Mouse (Mus musculus) stomach, postnatal 0 days (tissue): ENCODE measurements around the gene Zer1. TPM values are rescaled to one million over a fixed set of nuclear protein-coding genes. Genes with fewer than 3 reads are reported as not detected.

Experiments
- ATAC-seq: fragments of 200-750 bp; cut with Nextera tagmentation; 2 replicates; pipeline ENCODE4 v1.8.0; 2017; ENCODE audit not compliant: low FRiP score, low TSS enrichment
- DNase-seq: peaks from one replicate; pipeline ENCODE4 v3.0.0-alpha.2; 2016; ENCODE audit warnings: low spot score
- H3K27ac ChIP-seq: fragments of 300-500 bp; sonication (generic); replicated peaks from 2 replicates; pipeline ENCODE4 v1.5.1; 2014; ENCODE audit warnings: mild to moderate bottlenecking, control low read depth
- H3K27me3 ChIP-seq: fragments of 300-500 bp; sonication (generic); 2 replicates; pipeline ENCODE4 v1.6.1; 2014; ENCODE audit warnings: low read length; ENCODE audit not compliant: control insufficient read depth, insufficient read depth
- H3K36me3 ChIP-seq: fragments of 300-500 bp; sonication (generic); 2 replicates; pipeline ENCODE4 v1.6.1; 2014; ENCODE audit warnings: low read length, mixed read lengths; ENCODE audit not compliant: control insufficient read depth, insufficient read depth
- H3K4me1 ChIP-seq: fragments of 300-500 bp; sonication (generic); replicated peaks from 2 replicates; pipeline ENCODE4 v1.6.1; 2014; ENCODE audit warnings: antibody characterized with exemption; ENCODE audit not compliant: control insufficient read depth, insufficient read depth
- H3K4me2 ChIP-seq: fragments of 300-500 bp; sonication (generic); replicated peaks from 2 replicates; pipeline ENCODE4 v1.6.1; 2014; ENCODE audit warnings: low read depth, mild to moderate bottlenecking, control low read depth, moderate library complexity
- H3K4me3 ChIP-seq: fragments of 300-500 bp; sonication (generic); 2 replicates; pipeline ENCODE4 v1.5.1; 2014; ENCODE audit warnings: low read depth, low read length, control low read depth
- H3K9ac ChIP-seq: fragments of 300-500 bp; sonication (generic); 2 replicates; pipeline ENCODE4 v1.6.1; 2014; ENCODE audit warnings: mild to moderate bottlenecking, low read length, control low read depth, mixed read lengths
- H3K9me3 ChIP-seq: fragments of 300-500 bp; sonication (generic); 2 replicates; pipeline ENCODE4 v1.6.1; 2016; ENCODE audit warnings: low read length; ENCODE audit not compliant: control insufficient read depth
- CTCF ChIP-seq: IDR thresholded peaks from 2 replicates; pipeline ENCODE4 v1.5.1; 2016; ENCODE audit warnings: antibody characterized with exemption, low read depth, mild to moderate bottlenecking, moderate library complexity
- EP300 ChIP-seq: optimal IDR thresholded peaks from 2 replicates; pipeline ENCODE3; 2016; ENCODE audit warnings: antibody characterized with exemption
- WGBS: fragments of 180-500 bp; shearing (Covaris S2); extraction: QIAGEN DNeasy Blood & Tissue Kit; methylation state at CpG from one replicate; pipeline ENCODE4 v1.1.7; 2014; 5-methylcytosine and 5-hydroxymethylcytosine counted together
- polyA plus RNA-seq: library from polyadenylated mRNA; unstranded; fragments of >200 nt; fragmentation: Nextera tagmentation; extraction: Ambion mirVana; gene quantifications from 2 replicates; pipeline ENCODE4 v1.2.1, GENCODE M21; 2015

The Zer1 gene
- polyA plus RNA-seq, 1 experiment from 2014 or later = 3.1 TPM

- no peaks in the 10 kb centered on the region for H3K36me3 ChIP-seq
- WGBS = 73% methylated on average over 4 of the region's 4 CpGs
- H3K4me3 ChIP-seq = no peak overlapping the region
- ATAC-seq (no peak), DNase-seq (no peak)
- peak overlapping the region; percentile 98; the same call in 1 of the 2 replicates for H3K4me2 ChIP-seq
- H3K4me1 ChIP-seq = peaks cover 4% of the 10 kb centered on the region; the same call in 1 of the 2 replicates
- no peaks in the 10 kb centered on the region for H3K9me3 ChIP-seq
- TF ChIP-seq CTCF (no peak), EP300 (no peak)
- H3K27me3 ChIP-seq = no peaks in the 10 kb centered on the region
- peak overlapping the region; percentile 78 for H3K27ac ChIP-seq
- peak overlapping the region; percentile 35; the same call in 1 of the 2 replicates for H3K9ac ChIP-seq
These were observed 45.6 kb downstream of the Zer1 start for GRCm38 (mm10) chr2:30078760-30079159.

DNA sequence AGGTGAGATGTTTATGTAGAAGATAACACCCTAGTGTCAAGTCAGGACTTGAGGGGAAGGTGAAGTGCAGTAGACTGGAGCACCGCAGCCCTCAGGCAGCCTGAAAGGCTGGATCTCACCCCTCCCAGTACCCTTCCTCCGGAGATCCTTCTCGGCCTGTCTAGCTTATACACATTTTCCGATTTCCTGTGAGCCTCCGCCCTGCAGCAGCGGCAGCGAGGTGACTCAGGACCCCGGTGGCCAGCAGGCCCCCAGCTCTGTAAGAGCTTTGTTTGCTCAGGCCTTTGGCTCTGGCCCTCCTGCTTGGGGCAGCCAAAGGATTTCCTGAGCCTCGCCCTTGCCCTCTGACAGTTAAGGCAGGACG, 46.1 kb downstream of the Zer1 start:
- peak overlapping the region; percentile 78 for H3K27ac ChIP-seq
- TF ChIP-seq CTCF (no peak), EP300 (no peak)
- peaks cover 4% of the 10 kb centered on the region; the same call in 1 of the 2 replicates for H3K4me1 ChIP-seq
- H3K4me2 ChIP-seq = peak overlapping the region; percentile 98
- H3K36me3 ChIP-seq = peaks cover 1% of the 10 kb centered on the region; the same call in 1 of the 2 replicates
- DNase-seq = no peak
- no peak; the same call in 1 of the 2 replicates for ATAC-seq
- H3K9ac ChIP-seq = peak overlapping the region; percentile 35
- 11% methylated on average over 10 of the region's 10 CpGs for WGBS
- no peaks in the 10 kb centered on the region for H3K27me3 ChIP-seq
- H3K4me3 ChIP-seq = no peak overlapping the region; the same call in 1 of the 2 replicates
- H3K9me3 ChIP-seq = no peaks in the 10 kb centered on the region

DNA sequence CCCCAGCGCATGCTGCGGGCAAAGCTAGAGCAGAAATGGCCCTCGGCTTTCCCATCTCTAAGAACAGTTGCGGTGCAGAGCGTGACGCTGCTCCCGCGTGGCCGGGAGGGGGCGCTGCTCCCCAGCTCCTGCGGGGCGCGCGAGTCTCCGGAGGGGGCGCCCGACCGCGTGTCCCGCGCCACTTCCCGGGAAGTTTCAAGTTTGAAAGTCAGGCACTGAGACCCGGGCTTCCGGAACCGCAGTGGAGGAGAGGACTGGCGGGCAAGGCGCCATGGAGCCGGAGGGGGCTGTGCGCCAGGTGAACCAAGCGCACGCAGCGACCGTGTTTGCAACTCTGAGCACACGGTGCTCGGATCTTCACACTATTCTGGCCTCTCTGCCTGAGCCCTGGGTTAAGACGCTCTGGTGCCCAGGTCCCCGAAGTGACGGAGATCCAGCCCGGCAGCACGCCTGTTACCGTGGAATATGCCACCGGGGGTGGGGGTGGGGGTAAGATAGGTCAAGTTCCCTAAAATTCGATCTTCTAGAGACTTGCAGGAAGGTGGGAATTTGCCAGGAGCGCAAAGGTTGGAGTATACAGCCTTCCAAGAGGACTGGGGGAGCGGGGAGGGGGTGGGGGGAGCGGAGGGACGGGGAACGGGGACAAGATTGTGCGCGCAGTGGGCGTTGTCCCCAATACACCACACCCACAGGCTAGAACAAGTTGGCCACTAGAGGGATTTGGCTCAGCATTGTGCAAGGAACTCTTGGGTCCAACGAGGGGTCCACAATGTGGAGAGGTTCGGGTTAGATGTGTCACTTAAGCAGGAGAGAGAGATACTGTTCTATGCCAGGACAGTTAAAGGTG, 46.7 kb downstream of the Zer1 start, which contains the start of gene Pkn3:
Pkn3 (plus strand) TSS at position 183 of the 847 bp plus-strand sequence.
- peak; percentile 100 for TF ChIP-seq CTCF
- TF ChIP-seq EP300 = no peak
- DNase-seq (peak; percentile 92), ATAC-seq (peak; percentile 86)
- under 1% methylated on average over 52 of the region's 53 CpGs for WGBS
- Histone ChIP-seq H3K4me1 (peaks cover 4% of the 10 kb centered on the region; the same call in 1 of the 2 replicates), H3K4me2 (peak within 1 kb of the TSS; percentile 98), H3K27me3 (no peaks in the 10 kb centered on the region), H3K4me3 (peak within 1 kb of the TSS; percentile 62), H3K36me3 (peaks cover 3% of the 10 kb centered on the region; the same call in 1 of the 2 replicates), H3K9ac (peak within 1 kb of the TSS; percentile 58), H3K9me3 (no peaks in the 10 kb centered on the region), H3K27ac (peak within 1 kb of the TSS; percentile 78)

DNA sequence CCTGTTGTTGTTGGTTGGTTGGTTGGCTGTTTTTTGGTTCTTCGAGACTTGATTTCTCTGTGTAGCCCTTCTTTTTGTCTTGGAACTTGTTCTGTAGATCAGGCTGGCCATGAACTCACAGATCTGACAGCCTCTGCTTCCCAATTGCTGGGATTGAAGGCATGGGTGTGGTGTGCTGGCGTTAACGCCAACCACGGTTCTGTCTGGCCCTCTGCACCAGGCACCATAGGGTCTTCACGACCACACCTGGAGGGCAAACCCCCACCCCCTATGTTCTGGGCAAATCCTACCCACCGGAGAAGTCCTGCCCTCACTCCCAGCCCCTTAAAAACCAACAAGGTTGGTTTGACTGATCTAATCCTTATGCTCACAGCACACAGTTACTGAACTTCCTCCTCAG, 47.4 kb downstream of the Zer1 start:
- peak overlapping the region; percentile 62; the same call in 1 of the 2 replicates for H3K4me3 ChIP-seq
- H3K27ac ChIP-seq = no peak overlapping the region; the same call in 1 of the 2 replicates
- H3K4me1 ChIP-seq = peaks cover 4% of the 10 kb centered on the region; the same call in 1 of the 2 replicates
- H3K9me3 ChIP-seq = no peaks in the 10 kb centered on the region
- ATAC-seq = peak; percentile 35
- H3K27me3 ChIP-seq = no peaks in the 10 kb centered on the region
- 0 out of 2 replicates have a peak overlapping the region, but pooled peaks have one; percentile 98 for H3K4me2 ChIP-seq
- DNase-seq = no peak
- WGBS = 51% methylated on average over 6 of the region's 6 CpGs
- H3K36me3 ChIP-seq = peaks cover 3% of the 10 kb centered on the region; the same call in 1 of the 2 replicates
- H3K9ac ChIP-seq = 0 out of 2 replicates have a peak overlapping the region, but pooled peaks have one; percentile 18
- TF ChIP-seq EP300 (no peak), CTCF (no peak)

DNA sequence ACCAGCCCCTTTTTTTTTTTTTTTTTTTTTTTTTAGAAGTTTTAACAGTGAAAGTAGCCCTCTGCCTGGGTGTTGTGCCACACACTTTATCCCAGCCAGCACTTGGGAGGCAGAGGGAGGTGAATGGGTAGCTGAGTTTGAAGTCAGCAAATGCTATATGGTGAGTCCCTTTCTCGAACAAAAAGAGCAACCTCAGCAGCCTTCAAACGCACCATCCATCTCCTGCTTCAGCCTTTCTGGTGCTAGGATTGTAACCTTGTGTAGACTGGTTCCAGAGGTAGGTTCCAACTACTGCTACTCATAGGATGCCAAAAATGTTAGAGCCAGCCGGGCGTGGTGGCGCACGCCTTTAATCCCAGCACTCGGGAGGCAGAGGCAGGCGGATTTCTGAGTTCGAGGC, 47.9 kb downstream of the Zer1 start:
- Histone ChIP-seq H3K9ac (no peak overlapping the region), H3K9me3 (no peaks in the 10 kb centered on the region), H3K4me3 (no peak overlapping the region), H3K4me1 (peaks cover 4% of the 10 kb centered on the region; the same call in 1 of the 2 replicates), H3K4me2 (no peak overlapping the region), H3K27me3 (no peaks in the 10 kb centered on the region), H3K27ac (no peak overlapping the region), H3K36me3 (peaks cover 3% of the 10 kb centered on the region; the same call in 1 of the 2 replicates)
- 82% methylated on average over 7 of the region's 9 CpGs for WGBS
- ATAC-seq (no peak), DNase-seq (no peak)
- TF ChIP-seq EP300 (no peak), CTCF (no peak)

DNA sequence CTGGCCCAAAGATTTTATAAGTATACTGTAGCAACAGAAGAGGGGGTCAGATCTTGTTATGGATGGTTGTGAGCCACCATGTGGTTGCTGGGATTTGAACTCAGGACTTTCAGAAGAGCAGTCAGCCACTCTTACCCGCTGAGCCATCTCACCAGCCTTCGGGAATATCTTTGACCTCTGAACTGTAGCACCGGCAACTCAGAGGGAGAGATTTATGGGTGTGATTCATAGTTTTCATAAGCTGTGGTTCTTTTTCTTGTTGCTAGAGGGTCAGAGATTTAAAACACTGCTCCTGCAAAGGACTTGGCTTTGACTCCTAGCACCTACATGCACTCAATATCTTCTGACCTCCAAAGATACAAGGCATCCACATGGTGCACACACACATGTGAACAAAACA, 48.8 kb downstream of the Zer1 start:
- H3K27ac ChIP-seq = no peak overlapping the region
- 48% methylated on average over 3 of the region's 3 CpGs for WGBS
- H3K36me3 ChIP-seq = peaks cover 3% of the 10 kb centered on the region; the same call in 1 of the 2 replicates
- no peak overlapping the region for H3K4me3 ChIP-seq
- H3K9me3 ChIP-seq = no peaks in the 10 kb centered on the region
- peaks cover 4% of the 10 kb centered on the region; the same call in 1 of the 2 replicates for H3K4me1 ChIP-seq
- ATAC-seq = no peak
- TF ChIP-seq EP300 = no peak
- TF ChIP-seq CTCF = no peak
- no peak overlapping the region for H3K9ac ChIP-seq
- H3K4me2 ChIP-seq = no peak overlapping the region
- no peak for DNase-seq
- no peaks in the 10 kb centered on the region for H3K27me3 ChIP-seq
